Mouse (Mus musculus): Measurements from ENCODE around the gene Gfra1. TPM values are rescaled to one million over a fixed set of nuclear protein-coding genes. Genes with fewer than 3 reads are reported as not detected.

Gfra1 gene
- polyA plus RNA-seq, 1 experiment from 2014 or later = 17.3 TPM

DNA sequence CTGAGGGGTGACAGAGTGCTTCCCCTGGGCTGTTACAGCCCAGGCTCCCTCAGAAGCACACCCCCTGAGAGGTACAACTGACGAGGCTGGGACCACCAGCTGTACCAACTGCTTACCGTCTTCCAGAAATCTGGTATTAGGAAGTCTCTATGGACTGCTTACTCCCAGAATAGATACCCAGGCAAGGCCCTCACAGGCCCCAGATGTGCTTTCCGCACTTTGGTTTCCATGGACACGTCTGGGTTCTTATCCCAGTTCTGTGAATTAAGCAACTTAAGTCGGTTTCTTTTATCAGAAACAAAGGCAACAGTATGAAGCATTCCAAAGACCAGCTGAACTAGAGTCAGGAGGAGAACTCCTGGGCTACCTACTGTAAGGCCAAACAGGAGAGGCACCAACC lies 126.4 kb downstream of the Gfra1 start:
- Histone ChIP-seq H3K9ac (replicated peaks; ENCODE audit: low read depth, low read length) (no peak overlapping the region), H3K36me3 (ENCODE audit: control insufficient read depth, insufficient read depth) (no peaks in the 10 kb centered on the region), H3K9me3 (ENCODE audit: control insufficient read depth, low read length) (no peaks in the 10 kb centered on the region), H3K27me3 (replicated peaks; ENCODE audit: control insufficient read depth, insufficient read depth, low read length) (no peaks in the 10 kb centered on the region), H3K4me1 (replicated peaks; ENCODE audit: control insufficient read depth, insufficient read depth, low read length) (peaks cover 9% of the 10 kb centered on the region), H3K4me2 (ENCODE audit: low read length) (no peak overlapping the region), H3K27ac (ENCODE audit: low read length) (no peak overlapping the region), H3K4me3 (replicated peaks; ENCODE audit: low read length) (no peak overlapping the region)
- WGBS = 29% methylated on average over 5 of the region's 5 CpGs
- ATAC-seq = no peak

DNA sequence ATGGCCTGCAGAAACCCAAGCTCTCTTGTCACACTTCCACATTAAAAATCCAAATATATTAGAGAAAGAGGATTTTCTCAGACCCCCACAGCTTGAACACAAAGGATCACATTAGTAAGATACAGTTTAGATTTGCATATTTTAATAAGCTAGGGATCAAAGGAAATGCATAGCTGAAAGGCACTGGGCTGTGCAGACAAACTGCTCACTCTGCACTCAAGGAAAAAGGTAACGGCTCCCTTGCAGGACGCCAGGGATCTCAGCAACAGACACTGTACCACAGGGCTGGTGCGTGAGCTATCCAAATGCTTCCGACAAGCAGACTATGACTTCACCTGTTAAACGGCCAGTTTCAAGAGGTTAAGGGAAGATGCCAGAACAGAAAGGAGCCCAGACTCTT lies 127.7 kb downstream of the Gfra1 start:
- Histone ChIP-seq H3K36me3 (ENCODE audit: control insufficient read depth, insufficient read depth) (no peaks in the 10 kb centered on the region), H3K27ac (ENCODE audit: low read length) (no peak overlapping the region), H3K27me3 (replicated peaks; ENCODE audit: control insufficient read depth, insufficient read depth, low read length) (no peaks in the 10 kb centered on the region), H3K9me3 (ENCODE audit: control insufficient read depth, low read length) (no peaks in the 10 kb centered on the region), H3K9ac (replicated peaks; ENCODE audit: low read depth, low read length) (no peak overlapping the region), H3K4me2 (ENCODE audit: low read length) (no peak overlapping the region), H3K4me3 (replicated peaks; ENCODE audit: low read length) (no peak overlapping the region), H3K4me1 (replicated peaks; ENCODE audit: control insufficient read depth, insufficient read depth, low read length) (peaks cover 9% of the 10 kb centered on the region)
- no peak for ATAC-seq
- WGBS = 28% methylated on average over 5 of the region's 5 CpGs

DNA sequence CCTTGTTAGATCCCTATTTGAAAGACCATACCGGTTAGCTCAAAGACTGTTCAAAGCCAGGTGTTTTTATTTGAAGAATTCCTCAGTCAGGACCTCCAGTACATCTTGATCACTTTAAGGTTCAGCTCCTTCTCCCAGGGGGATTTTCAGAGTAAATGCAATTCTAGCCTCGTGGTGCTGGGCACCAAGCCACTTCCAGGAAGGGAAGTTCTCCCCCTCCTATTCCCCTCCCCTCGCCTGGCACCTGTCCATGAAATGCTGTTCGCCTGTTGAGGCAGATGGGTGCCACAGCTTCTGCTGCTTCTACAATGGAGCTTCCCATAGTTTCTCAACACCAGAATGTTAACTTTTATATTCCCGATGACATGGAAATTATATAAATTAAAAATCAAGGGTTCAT lies 139.2 kb downstream of the Gfra1 start:
- no peak overlapping the region for H3K4me3 ChIP-seq (replicated peaks; ENCODE audit: low read length)
- peaks cover 4% of the 10 kb centered on the region for H3K4me1 ChIP-seq (replicated peaks; ENCODE audit: control insufficient read depth, insufficient read depth, low read length)
- no peak overlapping the region for H3K9ac ChIP-seq (replicated peaks; ENCODE audit: low read depth, low read length)
- no peak for ATAC-seq
- H3K9me3 ChIP-seq (ENCODE audit: control insufficient read depth, low read length) = peaks cover 3% of the 10 kb centered on the region
- WGBS = 54% methylated on average over 5 of the region's 5 CpGs
- no peak overlapping the region for H3K27ac ChIP-seq (ENCODE audit: low read length)
- no peaks in the 10 kb centered on the region for H3K27me3 ChIP-seq (replicated peaks; ENCODE audit: control insufficient read depth, insufficient read depth, low read length)
- no peaks in the 10 kb centered on the region for H3K36me3 ChIP-seq (ENCODE audit: control insufficient read depth, insufficient read depth)
- H3K4me2 ChIP-seq (ENCODE audit: low read length) = no peak overlapping the region

DNA sequence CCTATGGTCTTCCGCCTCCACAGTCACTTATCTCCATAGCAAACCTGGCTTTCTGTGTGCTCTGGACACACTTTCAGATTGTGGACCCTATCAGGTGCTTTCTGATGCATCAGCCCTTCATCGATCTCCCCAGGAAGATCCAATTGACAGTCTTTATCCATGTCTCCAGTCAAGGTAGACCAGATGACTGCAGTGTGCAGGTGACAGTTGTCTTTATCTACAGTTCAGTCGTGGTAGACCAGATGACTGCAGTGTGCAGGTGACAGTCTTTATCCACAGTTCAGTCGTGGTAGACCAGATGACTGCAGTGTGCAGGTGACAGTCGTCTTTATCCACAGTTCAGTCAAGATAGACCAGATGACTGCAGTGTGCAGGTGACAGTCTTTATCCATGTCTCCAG lies 140.0 kb downstream of the Gfra1 start:
- H3K4me1 ChIP-seq (replicated peaks; ENCODE audit: control insufficient read depth, insufficient read depth, low read length) = peaks cover 5% of the 10 kb centered on the region
- H3K27me3 ChIP-seq (replicated peaks; ENCODE audit: control insufficient read depth, insufficient read depth, low read length) = no peaks in the 10 kb centered on the region
- peaks cover 3% of the 10 kb centered on the region for H3K9me3 ChIP-seq (ENCODE audit: control insufficient read depth, low read length)
- WGBS = 98% methylated on average over 5 of the region's 5 CpGs
- H3K4me3 ChIP-seq (replicated peaks; ENCODE audit: low read length) = no peak overlapping the region
- no peak overlapping the region for H3K4me2 ChIP-seq (ENCODE audit: low read length)
- no peak overlapping the region for H3K9ac ChIP-seq (replicated peaks; ENCODE audit: low read depth, low read length)
- H3K27ac ChIP-seq (ENCODE audit: low read length) = no peak overlapping the region
- H3K36me3 ChIP-seq (ENCODE audit: control insufficient read depth, insufficient read depth) = no peaks in the 10 kb centered on the region
- no peak for ATAC-seq

DNA sequence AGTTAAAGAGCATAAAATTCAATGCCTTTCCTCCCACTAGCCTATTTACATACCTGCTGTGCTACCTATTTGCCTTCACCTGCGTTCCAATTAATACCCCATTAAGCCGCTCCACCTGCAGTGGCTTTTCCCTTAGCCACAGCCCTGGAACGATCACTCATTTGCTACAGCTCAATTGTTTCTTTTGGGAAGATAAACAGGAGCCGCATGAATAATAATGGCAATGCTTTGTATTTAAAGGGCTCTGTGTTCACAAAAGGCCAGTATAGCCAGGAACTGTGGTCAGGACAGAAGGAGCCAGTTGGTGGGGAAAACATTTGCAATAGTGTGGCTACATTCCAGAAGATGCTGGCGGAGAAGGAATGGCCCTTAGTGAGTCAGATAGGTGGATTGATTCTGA lies 141.1 kb downstream of the Gfra1 start:
- Histone ChIP-seq H3K27ac (ENCODE audit: low read length) (no peak overlapping the region), H3K27me3 (replicated peaks; ENCODE audit: control insufficient read depth, insufficient read depth, low read length) (no peaks in the 10 kb centered on the region), H3K36me3 (ENCODE audit: control insufficient read depth, insufficient read depth) (no peaks in the 10 kb centered on the region), H3K4me2 (ENCODE audit: low read length) (no peak overlapping the region), H3K4me1 (replicated peaks; ENCODE audit: control insufficient read depth, insufficient read depth, low read length) (peaks cover 7% of the 10 kb centered on the region), H3K9me3 (ENCODE audit: control insufficient read depth, low read length) (peaks cover 3% of the 10 kb centered on the region), H3K4me3 (replicated peaks; ENCODE audit: low read length) (no peak overlapping the region), H3K9ac (replicated peaks; ENCODE audit: low read depth, low read length) (no peak overlapping the region)
- 55% methylated on average over 5 of the region's 5 CpGs for WGBS
- ATAC-seq = no peak

DNA sequence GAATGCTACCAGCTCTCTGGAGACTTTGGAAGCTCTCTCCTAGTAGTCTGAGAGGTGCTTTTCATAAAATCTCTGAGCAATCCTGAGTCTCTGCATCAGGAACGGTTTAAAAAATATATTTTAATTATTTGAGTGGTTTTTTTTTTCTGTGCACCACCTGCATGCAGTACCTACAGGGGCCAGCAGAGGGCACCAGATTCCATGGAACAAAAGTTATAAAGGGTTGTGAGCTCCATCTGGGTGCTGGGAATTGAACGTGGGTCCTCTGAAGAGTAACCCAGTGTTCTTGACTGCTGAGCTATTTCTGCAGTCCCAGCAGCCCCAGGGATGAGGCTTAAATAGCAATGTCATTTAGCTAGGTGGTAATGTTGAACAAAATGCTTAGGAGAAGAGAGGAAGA lies 141.9 kb downstream of the Gfra1 start:
- 89% methylated on average over 2 of the region's 2 CpGs for WGBS
- Histone ChIP-seq H3K27me3 (replicated peaks; ENCODE audit: control insufficient read depth, insufficient read depth, low read length) (no peaks in the 10 kb centered on the region), H3K4me3 (replicated peaks; ENCODE audit: low read length) (no peak overlapping the region), H3K27ac (ENCODE audit: low read length) (no peak overlapping the region), H3K4me1 (replicated peaks; ENCODE audit: control insufficient read depth, insufficient read depth, low read length) (peaks cover 7% of the 10 kb centered on the region), H3K36me3 (ENCODE audit: control insufficient read depth, insufficient read depth) (no peaks in the 10 kb centered on the region), H3K9ac (replicated peaks; ENCODE audit: low read depth, low read length) (no peak overlapping the region), H3K4me2 (ENCODE audit: low read length) (no peak overlapping the region), H3K9me3 (ENCODE audit: control insufficient read depth, low read length) (peaks cover 3% of the 10 kb centered on the region)
- ATAC-seq = no peak

DNA sequence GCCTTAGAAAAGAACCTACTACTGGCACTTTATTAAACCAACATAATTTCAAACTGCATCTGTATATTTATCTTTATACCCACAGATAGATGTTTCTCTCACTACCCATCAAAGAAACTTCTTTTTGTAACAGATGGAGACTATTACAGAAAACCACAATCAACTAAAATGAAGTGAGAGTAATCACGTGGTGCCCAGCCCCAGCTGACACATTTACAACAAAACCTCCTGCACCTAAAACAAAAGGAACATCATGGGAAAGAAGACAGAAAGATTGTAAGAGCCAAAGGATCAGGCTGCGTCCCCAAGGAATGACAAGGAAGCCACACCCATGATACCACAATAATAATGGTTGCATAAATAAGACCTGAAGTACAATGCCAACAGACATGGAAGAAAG lies 143.2 kb downstream of the Gfra1 start:
- H3K4me3 ChIP-seq (replicated peaks; ENCODE audit: low read length) = no peak overlapping the region
- no peaks in the 10 kb centered on the region for H3K36me3 ChIP-seq (ENCODE audit: control insufficient read depth, insufficient read depth)
- peaks cover 7% of the 10 kb centered on the region for H3K4me1 ChIP-seq (replicated peaks; ENCODE audit: control insufficient read depth, insufficient read depth, low read length)
- no peak overlapping the region for H3K9ac ChIP-seq (replicated peaks; ENCODE audit: low read depth, low read length)
- peaks cover 3% of the 10 kb centered on the region for H3K9me3 ChIP-seq (ENCODE audit: control insufficient read depth, low read length)
- no peak overlapping the region for H3K27ac ChIP-seq (ENCODE audit: low read length)
- no peak for ATAC-seq
- WGBS = 81% methylated on average over 2 of the region's 2 CpGs
- no peak overlapping the region for H3K4me2 ChIP-seq (ENCODE audit: low read length)
- no peaks in the 10 kb centered on the region for H3K27me3 ChIP-seq (replicated peaks; ENCODE audit: control insufficient read depth, insufficient read depth, low read length)

DNA sequence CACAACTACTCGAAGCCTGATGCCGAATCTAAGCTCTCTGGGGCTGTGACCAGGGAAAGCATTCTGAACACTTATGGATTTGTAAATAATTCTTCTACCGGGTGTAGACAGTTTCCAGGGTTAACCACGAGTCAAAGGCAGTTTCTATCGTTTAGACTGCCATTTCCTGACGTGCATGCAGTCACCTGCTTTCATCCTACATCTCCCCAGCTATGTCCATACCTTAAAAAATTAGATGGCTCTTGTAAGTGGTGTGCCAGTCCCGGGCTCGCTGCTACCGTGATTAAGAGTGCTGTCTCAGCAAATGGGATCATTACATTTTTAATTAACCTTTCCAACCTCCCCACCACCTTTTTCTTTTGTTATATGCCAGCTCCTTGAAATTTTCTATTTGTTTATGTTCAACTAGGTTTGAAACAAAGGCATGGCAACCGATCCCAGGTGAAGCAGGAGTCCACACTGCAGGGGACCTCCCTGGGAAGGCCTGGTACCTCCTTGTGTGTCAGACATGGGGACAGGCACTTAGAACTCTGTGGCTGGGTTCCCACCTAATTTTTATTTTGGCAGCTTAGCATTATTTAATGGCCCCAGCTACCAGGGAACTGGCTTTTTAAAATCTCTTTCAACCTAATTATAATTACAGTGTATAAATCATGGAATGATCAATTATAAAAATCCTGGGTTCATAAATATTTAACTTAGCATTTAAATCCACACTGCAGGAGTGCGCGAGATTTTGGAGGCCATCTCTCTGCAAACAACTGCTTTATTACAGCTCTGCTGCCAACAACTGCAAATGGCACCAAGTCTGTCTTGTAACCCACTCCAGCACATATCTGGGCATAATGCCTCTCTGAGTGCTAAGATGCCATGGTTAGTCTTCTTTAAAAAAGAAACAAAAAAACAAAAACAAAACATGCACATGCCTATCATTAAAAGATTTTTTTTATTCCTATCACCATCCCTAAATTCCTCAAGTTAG lies 145.1 kb downstream of the Gfra1 start:
- Histone ChIP-seq H3K9me3 (ENCODE audit: control insufficient read depth, low read length) (peaks cover 6% of the 10 kb centered on the region), H3K27ac (ENCODE audit: low read length) (no peak overlapping the region), H3K9ac (replicated peaks; ENCODE audit: low read depth, low read length) (no peak overlapping the region), H3K4me1 (replicated peaks; ENCODE audit: control insufficient read depth, insufficient read depth, low read length) (peaks cover 2% of the 10 kb centered on the region; the same call in 1 of the 2 replicates), H3K4me3 (replicated peaks; ENCODE audit: low read length) (no peak overlapping the region), H3K36me3 (ENCODE audit: control insufficient read depth, insufficient read depth) (no peaks in the 10 kb centered on the region), H3K4me2 (ENCODE audit: low read length) (no peak overlapping the region), H3K27me3 (replicated peaks; ENCODE audit: control insufficient read depth, insufficient read depth, low read length) (no peaks in the 10 kb centered on the region)
- 0 out of 2 replicates have a peak, but pooled peaks have one; percentile 20 for ATAC-seq
- WGBS = 50% methylated on average over 12 of the region's 12 CpGs

DNA sequence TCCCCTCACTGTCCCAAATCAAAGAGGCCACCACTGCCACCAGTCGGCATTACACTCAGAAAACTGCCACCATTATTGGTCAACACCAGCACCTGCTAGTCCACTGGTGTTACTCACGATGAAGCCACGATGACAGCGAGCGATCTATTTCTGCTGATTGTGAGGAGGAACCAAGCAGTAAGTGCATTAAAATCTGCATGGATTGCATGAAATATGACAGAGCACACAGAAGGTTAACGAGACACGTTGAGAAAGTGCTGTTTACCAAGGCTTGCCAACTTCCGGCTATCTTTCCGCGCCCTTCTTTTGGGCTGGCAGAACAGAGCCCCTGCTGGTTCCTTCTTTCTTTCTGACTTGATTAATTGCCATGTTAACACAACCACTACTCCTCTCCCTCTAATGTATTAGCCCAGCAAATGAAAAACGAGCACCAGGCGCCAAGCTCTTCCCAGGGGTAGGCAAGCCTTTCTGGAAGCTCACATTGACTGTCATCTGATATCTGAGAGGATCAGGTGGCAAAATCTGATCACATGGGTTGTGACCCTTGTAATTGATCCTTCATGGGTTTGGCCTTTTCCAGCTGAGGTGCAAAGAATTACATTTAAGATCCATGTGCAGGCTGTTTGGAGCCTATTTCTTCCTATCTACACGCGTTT lies 146.0 kb downstream of the Gfra1 start:
- no peak overlapping the region for H3K9ac ChIP-seq (replicated peaks; ENCODE audit: low read depth, low read length)
- peaks cover 2% of the 10 kb centered on the region; the same call in 1 of the 2 replicates for H3K4me1 ChIP-seq (replicated peaks; ENCODE audit: control insufficient read depth, insufficient read depth, low read length)
- ATAC-seq = no peak
- peaks cover 6% of the 10 kb centered on the region for H3K9me3 ChIP-seq (ENCODE audit: control insufficient read depth, low read length)
- no peaks in the 10 kb centered on the region for H3K36me3 ChIP-seq (ENCODE audit: control insufficient read depth, insufficient read depth)
- no peak overlapping the region for H3K27ac ChIP-seq (ENCODE audit: low read length)
- WGBS = 66% methylated on average over 14 of the region's 14 CpGs
- no peaks in the 10 kb centered on the region for H3K27me3 ChIP-seq (replicated peaks; ENCODE audit: control insufficient read depth, insufficient read depth, low read length)
- no peak overlapping the region for H3K4me2 ChIP-seq (ENCODE audit: low read length)
- no peak overlapping the region for H3K4me3 ChIP-seq (replicated peaks; ENCODE audit: low read length)
